Mouse (Mus musculus): ENCODE data around the gene 9130019O22Rik.

- no peak for TF ChIP-seq CTCF (IDR thresholded peaks at IDR 0.05; ENCODE audit: insufficient read depth, low read length)
- TF ChIP-seq POLR2A (IDR thresholded peaks at IDR 0.05; ENCODE audit: borderline replicate concordance, extremely low read depth, low read depth, low read length) = no peak
These were observed 22.8 kb downstream of the 9130019O22Rik start for GRCm38 (mm10) chr7:127364166-127364565.
